Mouse (Mus musculus) forebrain, embryonic 11.5 days (tissue): Measurements from ENCODE around the gene Tln1. TPM values are rescaled to one million over a fixed set of nuclear protein-coding genes. Genes with fewer than 3 reads are reported as not detected.

Experiments used
- polyA plus RNA-seq: library from polyadenylated mRNA; unstranded; fragments of >200 nt; fragmentation: Nextera tagmentation; extraction: Ambion mirVana; gene quantifications from 2 replicates; pipeline ENCODE4 v1.2.1, GENCODE M21; 2014

The Tln1 gene
- polyA plus RNA-seq, 1 experiment from 2014 or later, result 45.9 TPM

Other genes with a start within 250 kb of the Tln1 start
- 11.6 and 12.4 TPM in 2 replicates for gene Rusc2, start 180.7 kb downstream of the Tln1 start, polyA plus RNA-seq
- gene Fam166b, start 133.6 kb downstream of the Tln1 start, polyA plus RNA-seq, result 0.28 and 0.31 TPM in 2 replicates
- 9.3 and 10.7 TPM in 2 replicates for gene Tesk1, start 120.8 kb downstream of the Tln1 start, polyA plus RNA-seq
- 2.6 and 4.8 TPM in 2 replicates for gene Cd72, start 108.1 kb downstream of the Tln1 start, polyA plus RNA-seq
- not detected in 2 replicates for gene Sit1, start 79.0 kb downstream of the Tln1 start, polyA plus RNA-seq
- 50.3 and 54.3 TPM in 2 replicates for gene Ccdc107, start 69.8 kb downstream of the Tln1 start, polyA plus RNA-seq
- 55.3 and 61.1 TPM in 2 replicates for gene Arhgef39, start 63.0 kb downstream of the Tln1 start, polyA plus RNA-seq
- gene Car9, start 55.7 kb downstream of the Tln1 start, polyA plus RNA-seq, result 0.52 and 0.87 TPM in 2 replicates
- gene Tpm2, start 38.9 kb downstream of the Tln1 start, polyA plus RNA-seq, result 46.7 and 52.7 TPM in 2 replicates
- gene Creb3, start 359 bp downstream of the Tln1 start, polyA plus RNA-seq, result 42.8 and 45.6 TPM in 2 replicates
- 26.0 and 38.7 TPM in 2 replicates for gene Rgp1, start 16.0 kb upstream of the Tln1 start, polyA plus RNA-seq
- gene Gba2, start 16.2 kb upstream of the Tln1 start, polyA plus RNA-seq, result 31.0 and 32.4 TPM in 2 replicates
- gene Msmp, start 21.8 kb upstream of the Tln1 start, polyA plus RNA-seq, result 1.9 and 2.8 TPM in 2 replicates
- 9.8 and 10.8 TPM in 2 replicates for gene Npr2, start 69.2 kb upstream of the Tln1 start, polyA plus RNA-seq
- 1.7 and 2.3 TPM in 2 replicates for gene Spag8, start 90.9 kb upstream of the Tln1 start, polyA plus RNA-seq
- 64.1 and 66.8 TPM in 2 replicates for gene Hint2, start 93.8 kb upstream of the Tln1 start, polyA plus RNA-seq
- gene Tmem8b, start 106.3 kb upstream of the Tln1 start, polyA plus RNA-seq, result 5.2 and 6.4 TPM in 2 replicates
- gene Fam221b, start 106.5 kb upstream of the Tln1 start, polyA plus RNA-seq, result 2.5 and 2.7 TPM in 2 replicates
- gene Olfr70, start 138.1 kb upstream of the Tln1 start, polyA plus RNA-seq, result not detected in 2 replicates
- gene Olfr71, start 147.6 kb upstream of the Tln1 start, polyA plus RNA-seq, result not detected in 2 replicates
- gene Hrct1, start 164.5 kb upstream of the Tln1 start, polyA plus RNA-seq, result not detected in 2 replicates
- gene Spaar, start 167.3 kb upstream of the Tln1 start, polyA plus RNA-seq, result not detected in 2 replicates
- gene Olfr159, start 208.3 kb upstream of the Tln1 start, polyA plus RNA-seq, result not detected in 2 replicates